Mouse (Mus musculus) adrenal gland, adult 2 months (tissue): ENCODE measurements around the gene Rapgef4. TPM values are rescaled to one million over a fixed set of nuclear protein-coding genes. Genes with fewer than 3 reads are reported as not detected.

Experiments used
- DNase-seq: peaks from one replicate; pipeline ENCODE4 v3.0.0; 2021
- polyA plus RNA-seq: library from polyadenylated mRNA; depleted of rRNA; stranded (reverse); fragments of >200 nt; gene quantifications from 2 replicates; pipeline ENCODE4 v1.2.3, GENCODE M21; 2012
- total RNA-seq, 2 experiments: library from RNA; stranded (reverse); gene quantifications; 2 replicates each; pipeline ENCODE4 v1.2.3; 2021

Rapgef4 gene
- total and polyA plus RNA-seq, 3 experiments = 109 to 271 (median 137) TPM

DNA sequence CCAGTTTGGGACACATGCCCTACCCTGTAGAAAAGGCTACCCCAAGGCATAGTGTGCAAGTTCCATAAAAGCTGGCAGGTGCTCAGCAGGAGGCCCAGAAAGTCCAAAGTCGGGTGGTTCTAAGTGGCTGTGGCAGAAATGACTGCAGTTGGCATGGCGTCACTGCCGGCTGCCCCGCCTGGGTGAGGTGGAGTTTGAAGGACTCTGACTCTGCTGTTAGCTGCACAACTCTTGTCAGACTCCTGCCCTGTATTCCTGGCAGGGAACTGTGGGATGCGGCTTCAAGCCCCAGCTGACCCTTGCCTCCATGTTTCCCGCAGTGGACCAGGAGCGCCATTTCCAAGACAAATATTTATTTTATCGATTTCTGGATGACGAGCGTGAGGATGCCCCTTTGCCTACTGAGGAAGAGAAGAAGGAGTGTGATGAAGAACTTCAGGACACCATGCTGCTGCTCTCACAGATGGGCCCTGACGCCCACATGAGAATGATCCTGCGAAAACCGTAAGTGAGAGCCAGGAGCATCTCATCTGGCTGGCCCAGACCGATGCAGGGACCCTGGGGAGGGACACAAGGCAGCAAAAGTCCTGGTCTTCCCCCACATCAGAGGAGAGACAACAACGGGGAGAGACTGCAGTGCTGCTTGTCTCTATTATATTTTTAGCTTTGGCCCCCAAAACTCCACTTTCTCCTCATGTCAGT, 198.7 kb downstream of the Rapgef4 start:
- peak; percentile 43 for DNase-seq

DNA sequence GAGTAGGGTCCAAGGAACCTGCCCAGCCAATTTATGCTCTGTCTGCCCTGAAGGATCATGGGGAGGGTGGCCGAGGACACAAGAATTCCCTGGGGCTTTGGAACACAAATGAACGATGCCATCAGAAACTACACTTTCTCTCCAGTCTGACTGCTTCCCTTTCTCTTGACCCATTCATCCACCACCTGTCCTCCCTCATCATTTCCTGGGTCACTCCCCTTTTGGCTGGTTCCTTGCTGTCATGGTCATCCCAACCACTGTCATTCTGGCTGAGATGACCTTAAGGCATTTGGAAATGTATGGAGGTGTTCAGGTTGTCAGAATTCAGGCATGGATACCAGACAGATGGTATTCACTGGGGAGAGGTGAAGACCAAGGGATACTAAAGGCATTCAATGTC, 200.4 kb downstream of the Rapgef4 start:
- DNase-seq = no peak

DNA sequence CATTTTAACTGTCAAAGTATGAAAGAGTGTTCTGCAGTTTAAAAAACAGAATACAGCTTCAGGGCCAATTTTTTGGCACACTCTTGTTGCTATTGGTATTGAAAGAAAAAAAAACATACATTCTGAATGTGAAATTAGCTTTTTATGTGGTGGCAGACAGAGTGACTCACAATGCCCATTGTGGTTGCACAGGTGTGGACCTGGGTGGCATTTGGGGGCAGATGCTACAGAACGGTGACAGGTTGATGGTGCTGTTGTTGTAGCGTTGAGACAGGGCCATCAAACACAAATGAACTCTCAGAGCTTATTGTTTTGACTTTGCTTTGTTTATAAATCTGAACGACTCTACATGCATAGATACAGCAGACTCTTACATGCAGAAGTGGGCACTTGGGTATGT, 202.7 kb downstream of the Rapgef4 start:
- DNase-seq = no peak

DNA sequence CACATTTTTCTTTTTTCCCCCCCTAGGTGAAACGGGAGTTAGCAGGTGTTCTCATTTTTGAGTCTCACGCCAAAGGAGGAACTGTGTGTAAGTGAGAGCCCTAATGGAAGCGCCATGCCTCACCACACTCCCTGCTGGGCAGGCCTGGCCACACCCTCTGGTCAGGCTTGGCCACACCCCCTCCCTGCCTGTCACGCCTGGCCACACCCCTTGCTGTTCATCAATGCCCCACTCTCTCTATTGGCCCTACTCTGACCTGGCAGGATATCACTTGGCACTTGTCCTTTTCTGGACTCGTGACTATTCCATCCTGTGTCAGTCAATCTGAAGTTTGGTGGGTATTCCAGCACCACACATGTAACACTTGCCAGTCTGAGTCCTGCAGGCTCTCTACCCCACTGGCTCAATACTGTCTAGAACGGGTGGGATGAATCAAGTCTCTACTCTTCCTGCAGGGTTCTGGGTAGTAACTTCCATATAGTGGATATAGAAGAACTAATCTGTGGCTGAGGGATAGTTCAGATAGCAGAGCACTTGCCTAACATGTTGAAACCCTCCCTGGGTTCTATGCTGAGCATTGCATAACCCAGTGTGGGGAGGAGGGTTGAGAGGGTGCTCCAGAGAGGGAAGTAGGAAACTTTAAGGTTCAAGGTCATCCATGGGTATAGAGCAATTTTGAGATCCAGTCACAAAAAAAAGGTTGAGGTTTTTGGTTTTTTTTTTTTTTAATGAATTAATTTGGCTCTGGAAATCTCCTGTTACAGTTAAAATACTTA, 215.3 kb downstream of the Rapgef4 start:
- DNase-seq = peak; percentile 82

DNA sequence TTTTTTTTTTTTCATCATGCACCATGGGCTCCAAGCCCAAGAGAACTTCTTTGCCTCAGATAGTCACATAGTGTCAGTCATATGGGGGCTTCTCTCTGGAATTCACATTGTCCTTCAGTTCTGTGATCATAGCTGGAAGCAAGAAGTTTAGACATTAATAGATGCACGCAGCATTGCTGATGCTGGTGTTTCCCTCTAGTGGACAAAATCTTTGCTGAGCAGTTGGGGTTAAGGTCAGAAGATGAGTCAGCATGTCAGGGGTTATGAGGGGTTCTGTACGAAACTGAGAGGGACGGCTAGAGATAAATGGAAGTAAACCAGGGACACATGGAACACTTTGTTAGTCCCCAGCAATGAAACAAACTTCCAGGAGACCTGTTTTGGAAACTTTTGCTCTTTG, 216.0 kb downstream of the Rapgef4 start:
- DNase-seq = peak; percentile 70

DNA sequence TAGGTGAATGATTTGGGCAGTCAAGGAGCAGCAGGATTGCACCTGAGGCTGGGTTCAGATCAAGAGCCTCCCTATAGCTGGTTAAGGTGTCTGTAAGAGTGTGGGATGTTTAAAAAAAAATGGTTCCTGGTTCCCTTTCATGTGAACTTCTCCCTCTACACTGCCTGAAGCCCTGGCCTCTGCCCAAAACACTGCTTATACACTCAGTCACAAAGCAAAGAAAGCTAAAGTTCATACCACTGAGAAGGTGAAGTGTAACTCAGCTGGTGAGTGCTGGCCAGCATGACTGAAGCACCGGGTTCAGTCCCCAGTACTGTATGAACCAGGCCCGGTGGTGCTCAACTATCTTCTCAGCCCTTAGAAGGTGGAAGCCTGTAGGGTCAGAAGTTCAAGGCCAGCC, 218.4 kb downstream of the Rapgef4 start:
- no peak for DNase-seq

DNA sequence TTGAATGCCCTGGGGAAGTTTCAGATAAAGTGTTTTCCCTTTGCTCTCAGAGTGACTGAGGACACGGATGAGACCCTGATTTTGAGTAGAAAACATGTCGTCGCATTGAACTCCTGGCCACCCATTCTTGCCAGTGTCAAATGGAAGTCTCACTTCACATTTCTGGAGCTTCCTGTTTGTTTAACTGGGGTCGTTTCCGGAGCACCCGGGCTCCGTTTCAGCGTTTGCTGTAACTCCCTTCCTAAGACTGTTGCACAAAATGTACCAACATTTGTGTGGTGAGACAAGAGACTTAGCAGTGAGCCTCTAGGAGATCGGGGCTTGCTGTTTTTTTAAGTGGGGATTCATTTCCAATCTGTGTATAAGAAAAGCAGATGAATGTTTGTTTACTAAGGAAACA, 220.5 kb downstream of the Rapgef4 start:
- no peak for DNase-seq

DNA sequence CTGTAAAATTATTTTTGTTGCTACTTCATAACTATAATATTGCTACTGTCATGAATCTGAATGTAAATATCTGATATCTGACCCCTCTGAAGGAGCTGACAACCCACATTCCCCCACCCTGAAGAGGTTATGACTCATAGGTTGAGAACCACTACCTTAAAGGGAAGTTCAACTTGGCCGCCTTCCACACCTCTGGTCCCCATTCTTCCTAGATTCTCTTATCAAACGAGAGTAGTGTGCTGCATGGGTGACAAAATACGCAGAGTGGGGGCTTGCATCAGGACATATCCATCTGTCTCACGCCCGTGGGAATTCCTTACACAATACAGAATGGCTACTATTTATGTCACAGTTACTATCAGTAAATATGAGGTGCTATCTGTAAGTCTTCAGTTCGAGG, 221.2 kb downstream of the Rapgef4 start:
- DNase-seq = peak; percentile 58

DNA sequence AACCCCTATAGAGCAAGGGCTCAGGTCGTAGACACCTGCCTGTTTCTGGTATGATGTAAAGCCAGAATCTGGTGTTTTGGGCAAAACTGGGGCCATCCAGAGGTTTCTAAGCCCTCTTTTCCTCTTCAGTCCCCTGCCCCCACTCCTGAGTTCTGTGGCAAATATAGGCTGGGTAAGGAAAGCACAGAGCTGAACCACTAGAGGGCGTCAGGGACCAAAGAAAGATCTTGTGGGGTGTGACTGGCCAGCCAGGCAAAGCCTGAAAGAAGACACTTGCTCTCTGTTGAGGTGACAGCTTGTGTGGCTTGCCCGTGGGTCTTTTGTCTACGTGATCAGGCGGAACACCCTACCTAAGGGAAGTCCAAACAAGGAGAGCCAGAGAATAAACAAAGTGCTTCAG, 222.6 kb downstream of the Rapgef4 start:
- peak; percentile 71 for DNase-seq

DNA sequence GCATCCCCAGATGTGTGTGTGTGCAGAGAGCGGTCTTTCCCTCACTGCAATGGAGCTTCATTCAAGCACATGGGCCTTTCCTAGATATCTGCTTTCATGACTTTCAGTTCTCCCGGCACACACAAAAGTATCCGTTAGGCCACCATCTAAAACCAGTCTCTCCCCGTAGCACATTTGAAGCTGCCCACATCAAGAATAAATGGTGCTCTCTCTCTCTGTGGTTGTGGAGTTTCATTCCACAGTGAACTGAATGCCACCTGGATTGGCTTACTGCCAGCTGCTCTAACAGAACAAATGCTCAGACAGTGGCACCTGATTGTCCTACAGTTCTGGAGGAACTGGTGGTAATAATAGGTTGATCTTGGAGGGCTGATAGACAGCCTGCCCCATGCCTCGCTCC, 224.8 kb downstream of the Rapgef4 start:
- no peak for DNase-seq

DNA sequence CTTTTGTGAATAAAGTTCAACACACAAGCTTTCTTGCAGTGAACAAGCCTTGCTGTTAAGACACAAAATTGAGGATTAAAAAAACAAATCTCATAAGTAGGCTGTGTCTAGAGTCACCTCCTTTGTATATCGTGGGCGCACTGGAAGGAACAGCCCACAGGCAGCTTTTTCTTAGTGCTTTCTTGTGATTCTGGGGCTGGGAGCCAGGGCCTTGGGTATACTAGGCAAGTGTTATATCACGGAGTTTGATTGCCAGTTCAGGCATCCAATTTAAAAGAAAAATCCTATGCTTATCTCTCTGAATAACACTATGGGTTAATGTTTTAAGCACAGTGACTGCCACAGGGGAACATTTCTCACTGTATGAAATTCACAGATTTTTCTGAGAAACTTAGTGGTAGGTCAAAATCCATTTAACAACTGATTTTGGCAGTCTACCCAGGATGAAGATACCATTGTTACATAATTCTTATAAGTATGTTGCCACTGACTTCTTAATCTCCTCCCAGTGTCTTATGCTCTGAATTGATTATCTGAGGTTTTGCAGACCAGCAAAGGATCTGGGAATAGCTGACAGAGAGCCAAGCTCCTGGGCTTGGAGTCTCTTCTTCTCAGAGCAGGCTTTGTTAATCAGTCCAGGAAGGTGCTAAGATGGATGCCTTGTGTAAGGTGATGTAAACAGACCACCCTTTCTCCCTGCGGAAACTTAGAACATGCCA, 225.6 kb downstream of the Rapgef4 start:
- no peak for DNase-seq

DNA sequence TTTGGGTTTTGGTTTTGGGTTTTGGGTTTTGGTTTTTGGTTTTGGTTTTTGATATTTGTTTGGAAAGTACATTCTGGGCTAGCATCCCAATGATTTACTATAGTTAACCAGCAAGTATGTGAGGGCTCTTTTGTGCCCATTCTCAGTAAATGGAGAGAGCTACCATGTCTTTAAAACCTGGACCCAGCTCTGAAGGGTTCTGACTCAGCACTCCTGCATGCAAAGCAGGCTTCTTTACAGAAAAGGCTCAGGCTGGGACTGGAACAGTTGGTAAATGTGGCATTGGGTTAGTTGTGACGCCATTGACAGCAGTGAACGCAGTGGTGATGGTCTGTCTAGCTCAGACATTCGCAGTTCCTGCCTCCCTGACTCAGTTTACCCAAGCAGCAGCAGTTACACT, 236.3 kb downstream of the Rapgef4 start:
- DNase-seq = no peak

DNA sequence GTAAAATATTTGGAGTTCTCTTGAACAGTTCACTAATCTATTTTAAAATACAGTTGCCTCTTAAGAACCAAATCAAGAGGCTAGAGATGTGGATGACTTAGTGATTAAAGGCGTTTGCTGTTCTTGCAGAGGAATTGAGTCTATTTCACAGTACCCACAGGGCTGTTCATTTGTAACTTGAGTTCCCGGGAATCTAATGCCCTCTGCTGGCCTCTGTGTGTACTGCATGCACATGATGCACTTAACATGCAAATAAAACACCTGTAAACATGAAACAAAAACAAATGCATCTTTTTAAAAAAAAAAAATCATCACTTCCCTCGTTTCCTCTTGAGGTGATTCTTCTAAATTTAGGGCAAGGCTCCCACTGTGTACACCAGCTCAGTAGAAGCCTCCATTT, 238.9 kb downstream of the Rapgef4 start:
- peak; percentile 58 for DNase-seq

DNA sequence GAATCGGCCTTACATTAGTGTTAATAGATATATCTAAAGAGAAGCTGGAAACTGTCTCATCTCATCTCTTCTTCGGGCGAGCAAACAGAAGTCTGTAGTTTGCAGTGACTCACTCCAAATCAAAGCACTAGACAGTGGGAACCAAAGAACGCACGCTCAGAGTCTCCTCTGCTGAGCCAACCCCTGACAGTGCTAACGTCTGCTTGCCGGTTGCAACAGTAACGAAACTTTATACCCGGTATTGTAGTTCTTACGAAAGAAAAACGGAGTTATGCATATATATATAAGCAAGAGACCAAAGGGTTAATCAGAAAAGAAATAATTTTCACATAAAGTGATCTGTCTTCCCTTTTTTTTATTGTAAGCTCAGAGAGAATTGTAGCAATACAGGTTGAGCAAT, 240.2 kb downstream of the Rapgef4 start:
- DNase-seq = peak; percentile 41

DNA sequence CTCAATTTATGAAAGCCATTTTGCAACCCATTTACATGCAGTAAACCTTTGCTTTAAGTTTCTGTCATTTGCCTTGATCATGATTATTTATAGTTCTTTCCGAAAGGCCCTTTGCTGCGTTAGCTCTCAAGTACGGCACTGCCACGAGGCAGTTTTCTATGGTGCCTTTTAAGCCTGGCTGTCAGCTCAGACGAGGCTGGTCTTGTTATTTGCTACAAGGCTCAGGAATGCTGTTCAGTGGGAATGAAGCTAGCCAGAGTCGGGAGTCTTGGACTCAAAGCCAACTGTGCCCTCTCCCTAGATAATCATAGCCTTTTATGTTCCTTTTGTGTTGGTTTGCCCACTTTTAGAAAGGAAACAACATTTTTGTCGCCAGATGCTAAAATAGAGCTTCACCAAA, 240.7 kb downstream of the Rapgef4 start:
- no peak for DNase-seq

DNA sequence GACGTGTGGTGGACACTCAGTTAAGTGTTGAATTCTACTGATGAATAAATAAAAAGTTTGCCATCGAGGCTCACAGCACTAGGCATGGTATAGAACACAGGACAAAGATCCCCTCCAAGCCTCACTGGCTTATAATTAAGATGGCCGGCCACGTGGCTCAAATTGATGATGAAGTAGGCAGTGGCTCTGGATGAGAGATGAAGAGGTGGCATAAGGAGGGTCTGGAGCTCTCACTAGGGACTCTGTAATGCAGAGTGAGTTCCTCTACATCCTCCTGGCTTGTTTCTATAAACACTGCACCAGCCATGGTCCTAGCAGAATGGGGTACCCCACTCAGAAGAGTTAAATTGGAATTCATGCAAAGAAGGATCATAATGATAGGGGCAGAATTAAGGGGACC, 241.2 kb downstream of the Rapgef4 start:
- no peak for DNase-seq

DNA sequence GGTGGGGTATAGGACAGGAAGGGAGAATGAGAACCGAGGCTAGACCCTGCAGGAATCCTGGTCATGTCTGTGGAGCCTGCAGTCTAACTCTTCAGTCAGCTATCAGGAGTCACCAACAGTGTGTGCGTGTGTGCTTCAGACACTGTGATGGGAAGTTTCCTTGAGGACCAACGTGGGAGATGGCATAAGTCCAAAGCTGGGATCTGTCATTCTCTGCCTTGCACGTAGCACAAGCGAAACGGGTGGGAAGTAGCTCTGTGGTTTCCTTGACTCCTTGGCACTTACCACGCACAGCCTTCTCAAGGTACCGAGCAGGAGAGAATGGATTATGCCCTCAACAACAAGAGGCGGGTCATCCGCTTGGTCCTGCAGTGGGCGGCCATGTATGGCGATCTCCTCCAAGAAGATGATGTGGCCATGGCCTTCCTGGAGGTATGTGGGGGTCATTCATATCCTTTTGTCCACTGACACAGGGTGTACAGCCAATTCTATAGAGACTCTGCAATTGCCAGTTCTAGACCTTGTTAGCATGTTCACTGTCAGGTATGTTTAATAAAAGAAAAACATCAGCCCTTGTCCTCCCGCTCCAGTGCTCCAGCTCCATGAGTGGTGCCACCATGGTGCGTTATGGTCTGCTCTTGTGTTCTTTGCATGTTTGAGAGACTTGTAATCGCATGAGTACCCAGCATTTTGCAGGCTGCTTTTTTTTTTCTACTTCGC, 241.9 kb downstream of the Rapgef4 start:
- no peak for DNase-seq

DNA sequence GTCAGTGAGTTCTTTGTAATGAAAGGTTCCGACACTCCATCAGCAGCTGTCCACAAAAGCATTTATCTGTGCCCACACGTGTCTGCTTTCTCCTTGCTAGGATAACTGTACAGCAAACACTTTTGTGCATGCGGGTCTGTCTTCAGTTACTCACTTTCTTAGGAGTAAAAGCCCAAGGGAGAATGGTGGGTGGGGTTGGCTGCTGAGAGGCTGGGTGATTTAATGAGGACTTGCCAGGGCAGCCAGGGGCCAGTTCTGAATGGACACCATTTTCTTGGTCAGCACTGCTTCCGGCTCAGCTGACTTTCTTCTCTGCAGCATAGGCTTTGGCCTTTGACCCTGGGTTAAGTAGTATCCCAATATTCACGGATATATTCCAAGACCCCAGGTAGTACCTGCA, 242.4 kb downstream of the Rapgef4 start:
- DNase-seq = no peak

DNA sequence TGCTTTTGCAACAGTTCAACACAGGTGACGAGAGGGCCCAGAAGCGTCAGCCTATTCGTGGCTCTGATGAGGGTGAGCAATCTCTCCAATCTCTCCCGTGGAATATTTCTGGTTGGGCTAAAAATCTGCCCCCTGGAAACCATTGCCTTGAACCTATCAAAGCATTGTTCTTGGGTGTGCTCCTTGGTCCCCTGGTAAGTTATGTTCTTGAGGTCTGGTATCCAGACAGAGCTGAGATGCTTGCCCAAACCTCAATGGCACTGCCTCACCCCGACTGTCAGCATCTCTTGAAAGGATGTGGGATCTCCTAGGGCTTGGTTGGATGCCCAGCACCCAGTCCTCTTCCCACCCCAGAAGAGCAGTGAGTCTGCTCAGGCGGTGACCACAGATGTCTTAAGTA, 245.0 kb downstream of the Rapgef4 start:
- no peak for DNase-seq

DNA sequence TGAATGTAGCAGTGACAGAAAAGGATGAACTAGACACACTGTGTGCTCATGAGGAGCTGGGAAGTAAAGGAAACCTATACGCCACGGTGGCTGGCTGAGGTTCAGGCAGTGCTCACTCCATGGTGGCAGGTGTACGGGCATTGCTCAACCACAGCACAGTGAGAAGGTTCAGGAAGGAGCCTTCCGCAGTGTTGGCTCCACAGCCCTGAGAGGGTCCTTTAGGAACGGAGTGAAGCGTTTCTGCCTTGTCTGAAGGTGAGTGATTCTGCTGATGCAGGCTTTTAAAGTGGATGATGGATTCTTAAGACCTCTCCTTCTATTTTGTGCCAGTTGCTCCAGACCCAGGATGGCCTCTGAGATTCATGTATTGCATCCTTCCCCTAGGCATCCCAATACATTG, 246.4 kb downstream of the Rapgef4 start:
- no peak for DNase-seq

DNA sequence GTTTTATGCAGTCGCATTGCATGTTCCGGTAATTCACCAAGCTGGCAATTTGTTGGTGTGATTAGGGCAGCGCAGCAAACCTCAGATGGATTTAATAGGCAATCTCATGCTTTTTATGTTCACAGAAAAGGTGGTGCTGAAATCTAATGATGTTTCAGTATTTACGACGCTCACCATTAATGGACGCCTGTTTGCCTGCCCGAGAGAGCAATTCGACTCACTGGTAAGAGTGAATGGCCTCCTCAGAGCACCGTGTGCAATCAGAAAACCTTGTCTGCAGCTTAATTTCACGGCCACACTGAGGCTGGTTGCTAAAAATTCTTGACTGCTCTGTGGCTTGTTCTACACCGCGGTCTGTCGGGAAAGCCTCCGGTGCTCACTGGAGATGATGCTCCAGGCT, 247.8 kb downstream of the Rapgef4 start:
- no peak for DNase-seq

DNA sequence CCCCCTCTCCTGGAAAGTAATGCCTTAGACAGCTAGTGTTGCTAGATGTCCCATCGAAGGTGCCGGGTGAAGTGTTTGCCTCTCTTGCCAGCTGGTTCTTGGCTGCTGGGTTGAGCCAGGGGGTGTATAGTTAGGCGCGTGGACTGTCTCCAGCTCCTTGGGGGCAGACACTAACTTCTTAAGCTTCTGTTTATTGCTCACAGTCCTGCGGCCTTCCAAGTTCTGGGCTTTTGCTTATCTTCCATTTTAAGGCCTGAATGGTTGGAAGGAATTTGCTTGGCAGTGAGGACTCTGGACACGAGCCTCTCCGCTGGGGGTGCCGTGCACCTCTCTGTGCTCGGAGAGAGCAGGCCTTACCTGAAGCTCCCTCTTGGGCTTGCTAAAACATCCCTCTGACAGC, 249.5 kb downstream of the Rapgef4 start:
- DNase-seq = no peak

DNA sequence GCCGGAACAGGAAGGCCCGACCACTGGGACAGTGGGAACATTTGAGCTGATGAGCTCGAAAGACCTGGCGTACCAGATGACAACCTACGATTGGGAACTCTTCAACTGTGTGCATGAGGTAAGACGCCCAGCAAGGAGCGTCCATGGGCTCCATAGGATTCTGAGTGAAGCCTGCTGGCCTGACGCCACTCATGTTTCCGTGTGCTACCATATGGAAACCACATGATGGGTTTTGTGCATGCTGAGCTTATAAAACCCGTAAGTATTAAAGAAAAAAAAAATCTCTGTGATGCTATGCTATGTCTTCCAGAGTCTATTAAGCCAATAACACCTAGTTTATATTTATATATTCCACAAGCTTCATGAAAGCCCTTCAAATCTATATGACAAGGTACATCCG, 253.0 kb downstream of the Rapgef4 start:
- no peak for DNase-seq
